In genomic region chr8:89041421-89042117, GRCm38 (mm10) we compare ENCODE assay signal across 8 mouse cellular contexts. TPM values are rescaled to one million over a fixed set of nuclear protein-coding genes. Genes with fewer than 3 reads are reported as not detected.
DNase-seq lines count a peak whose midpoint lies in the region; ATAC-seq and TF ChIP-seq lines count a peak whose summit lies in the region.

No protein-coding gene starts in this region.

- H3K27me3 ChIP-seq in lung, postnatal 0 days (replicated peaks; ENCODE audit: insufficient read depth, low read length), result peaks cover 79% of the 10 kb centered on the region
- no peaks in the 10 kb centered on the region for H3K27me3 ChIP-seq in forebrain, embryonic 16.5 days (replicated peaks; ENCODE audit: control insufficient read depth, insufficient read depth, low read length)
- H3K27me3 ChIP-seq in liver, embryonic 11.5 days (replicated peaks; ENCODE audit: control insufficient read depth, insufficient read depth, low read length), result peaks cover 87% of the 10 kb centered on the region
- peaks cover 73% of the 10 kb centered on the region for H3K27me3 ChIP-seq in stomach, embryonic 16.5 days (ENCODE audit: control insufficient read depth, insufficient read depth, low read length)

- no peak for TF ChIP-seq EP300 in lung, postnatal 0 days (IDR thresholded peaks at IDR 0.05)

- no peaks in the 10 kb centered on the region for H3K9me3 ChIP-seq in lung, postnatal 0 days (ENCODE audit: low read length)
- H3K9me3 ChIP-seq in forebrain, embryonic 16.5 days (ENCODE audit: control insufficient read depth, low read length), result no peaks in the 10 kb centered on the region
- no peaks in the 10 kb centered on the region for H3K9me3 ChIP-seq in liver, embryonic 11.5 days (ENCODE audit: control insufficient read depth, low read length)
- H3K9me3 ChIP-seq in stomach, embryonic 16.5 days (replicated peaks; ENCODE audit: control insufficient read depth, low read length), result no peaks in the 10 kb centered on the region

- no peak for TF ChIP-seq CTCF in lung, postnatal 0 days (IDR thresholded peaks at IDR 0.05)

- H3K4me3 ChIP-seq in lung, postnatal 0 days (ENCODE audit: low read depth, low read length), result peak overlapping the region; percentile 42
- peak overlapping the region; percentile 67 for H3K4me3 ChIP-seq in forebrain, embryonic 16.5 days (replicated peaks; ENCODE audit: low read length)
- peak overlapping the region; percentile 56 for H3K4me3 ChIP-seq in liver, embryonic 11.5 days (ENCODE audit: low read depth, low read length)
- H3K4me3 ChIP-seq in stomach, embryonic 16.5 days (replicated peaks; ENCODE audit: low read length), result peak overlapping the region; percentile 55

- no peak overlapping the region for H3K27ac ChIP-seq in lung, postnatal 0 days (ENCODE audit: low read length)
- H3K27ac ChIP-seq in forebrain, embryonic 16.5 days (ENCODE audit: low read length), result peak overlapping the region; percentile 93
- peak overlapping the region; percentile 54; the same call in 1 of the 2 replicates for H3K27ac ChIP-seq in liver, embryonic 11.5 days (ENCODE audit: low read depth, low read length)
- H3K27ac ChIP-seq in stomach, embryonic 16.5 days (ENCODE audit: low read length), result 0 out of 2 replicates have a peak overlapping the region, but pooled peaks have one; percentile 42

- 2% methylated on average over 52 of the region's 55 CpGs for WGBS in lung, postnatal 0 days
- under 1% methylated on average over 52 of the region's 55 CpGs for WGBS in forebrain, embryonic 16.5 days
- WGBS in liver, embryonic 11.5 days, result under 1% methylated on average over 55 of the region's 55 CpGs
- 1% methylated on average over 55 of the region's 55 CpGs for WGBS in stomach, embryonic 16.5 days

- H3K4me2 ChIP-seq in lung, postnatal 0 days (replicated peaks; ENCODE audit: low read depth, low read length), result peak overlapping the region; percentile 74
- H3K4me2 ChIP-seq in forebrain, embryonic 16.5 days (ENCODE audit: low read length), result peak overlapping the region; percentile 91
- peak overlapping the region; percentile 69 for H3K4me2 ChIP-seq in liver, embryonic 11.5 days
- peak overlapping the region; percentile 92 for H3K4me2 ChIP-seq in stomach, embryonic 16.5 days (ENCODE audit: low read depth, low read length)

- ATAC-seq in lung, postnatal 0 days, result peak; percentile 46
- no peak for ATAC-seq in forebrain, embryonic 16.5 days
- ATAC-seq in liver, embryonic 11.5 days (replicated peaks; ENCODE audit: low FRiP score), result no peak
- ATAC-seq in stomach, embryonic 16.5 days (ENCODE audit: insufficient read depth, low FRiP score), result no peak

- no peaks in the 10 kb centered on the region for H3K36me3 ChIP-seq in lung, postnatal 0 days (ENCODE audit: insufficient read depth, low read length)
- H3K36me3 ChIP-seq in forebrain, embryonic 16.5 days (ENCODE audit: control insufficient read depth, insufficient read depth), result no peaks in the 10 kb centered on the region
- H3K36me3 ChIP-seq in liver, embryonic 11.5 days (ENCODE audit: control insufficient read depth, insufficient read depth, low read length), result no peaks in the 10 kb centered on the region
- H3K36me3 ChIP-seq in stomach, embryonic 16.5 days (ENCODE audit: control insufficient read depth, insufficient read depth, low read length), result no peaks in the 10 kb centered on the region

- DNase-seq in lung, postnatal 0 days (ENCODE audit: low spot score), result peak; percentile 23
- no peak for DNase-seq in lung, postnatal 36 days
- DNase-seq in liver, embryonic 11.5 days (ENCODE audit: low spot score), result peak; percentile 53
- DNase-seq in thymus, postnatal 4 days, result no peak
- no peak for DNase-seq in thymus, postnatal 10 days (ENCODE audit: low spot score in 2 of 2)
- no peak for DNase-seq in lung, postnatal 14 days

- peaks cover 19% of the 10 kb centered on the region for H3K4me1 ChIP-seq in lung, postnatal 0 days (ENCODE audit: insufficient read depth, low read depth, low read length)
- H3K4me1 ChIP-seq in forebrain, embryonic 16.5 days (replicated peaks; ENCODE audit: control insufficient read depth, insufficient read depth, low read length), result peaks cover 69% of the 10 kb centered on the region
- H3K4me1 ChIP-seq in liver, embryonic 11.5 days (replicated peaks; ENCODE audit: control insufficient read depth, insufficient read depth, low read length), result peaks cover 2% of the 10 kb centered on the region
- peaks cover 31% of the 10 kb centered on the region for H3K4me1 ChIP-seq in stomach, embryonic 16.5 days (ENCODE audit: control insufficient read depth, insufficient read depth, low read length)

- no peak overlapping the region for H3K9ac ChIP-seq in lung, postnatal 0 days (replicated peaks; ENCODE audit: low read depth)
- H3K9ac ChIP-seq in forebrain, embryonic 16.5 days (replicated peaks; ENCODE audit: low read depth, low read length), result peak overlapping the region; percentile 83
- H3K9ac ChIP-seq in liver, embryonic 11.5 days (ENCODE audit: low read depth, low read length), result peak overlapping the region; percentile 60
- peak overlapping the region; percentile 73 for H3K9ac ChIP-seq in stomach, embryonic 16.5 days (ENCODE audit: low read length)

RNA-seq across cellular contexts. Expression of gene Sall1, which starts 2.4 kb away (rescaled TPM):
- polyA plus RNA-seq in lung, postnatal 0 days (2015; fragmentation: Nextera tagmentation; extraction: Ambion mirVana), result 0.02 TPM in 1 of 2 replicates, not detected in the other
- 12.5 and 14.6 TPM in 2 replicates for polyA plus RNA-seq in forebrain, embryonic 16.5 days (2015; fragmentation: Nextera tagmentation; extraction: Ambion mirVana)
- polyA plus RNA-seq in liver, embryonic 11.5 days (2014; fragmentation: Nextera tagmentation; extraction: Ambion mirVana), result 2.4 and 2.6 TPM in 2 replicates
- 1.1 and 1.5 TPM in 2 replicates for polyA plus RNA-seq in stomach, embryonic 16.5 days (2015; fragmentation: Nextera tagmentation; extraction: Ambion mirVana)

Comparison
In these comparisons a context has a peak if more than half of its experiments do, and no peak if none do; other contexts are left out.
1. DNase-seq: peak in lung, postnatal 0 days (single experiment) and liver, embryonic 11.5 days (single experiment); none in lung, postnatal 36 days (single experiment), thymus, postnatal 4 days (single experiment), thymus, postnatal 10 days (0 of 2) and lung, postnatal 14 days (single experiment).
2. Peak in every context shown above with its lines, with median percentiles within 50 percentile points of each other: H3K4me2 ChIP-seq and H3K4me3 ChIP-seq.